Mouse (Mus musculus) forebrain, postnatal 0 days (tissue): ENCODE measurements around the gene Gnb4. TPM values are rescaled to one million over a fixed set of nuclear protein-coding genes. Genes with fewer than 3 reads are reported as not detected.

Experiments used
- ATAC-seq: fragments of 200-750 bp; cut with Nextera tagmentation; 2 replicates; pipeline ENCODE4 v1.8.0; 2017; ENCODE audit warnings: mild to moderate bottlenecking, moderate library complexity
- DNase-seq: peaks from one replicate; pipeline ENCODE4 v3.0.0-alpha.2; 2015
- H3K27ac ChIP-seq: fragments of 300-500 bp; sonication (generic); 2 replicates; pipeline ENCODE4 v1.5.1; 2014; ENCODE audit warnings: low read depth, mild to moderate bottlenecking, antibody characterized with exemption, low read length, moderate library complexity, mixed read lengths
- H3K27me3 ChIP-seq: fragments of 300-500 bp; sonication (generic); 2 replicates; pipeline ENCODE4 v1.6.1; 2014; ENCODE audit warnings: mild to moderate bottlenecking, low read length, mixed read lengths; ENCODE audit not compliant: insufficient read depth
- H3K36me3 ChIP-seq: fragments of 300-500 bp; sonication (generic); 2 replicates; pipeline ENCODE4 v1.6.1; 2014; ENCODE audit warnings: mild to moderate bottlenecking, moderate library complexity; ENCODE audit not compliant: insufficient read depth
- H3K4me1 ChIP-seq: fragments of 300-500 bp; sonication (generic); 2 replicates; pipeline ENCODE4 v1.6.1; 2014; ENCODE audit warnings: antibody characterized with exemption; ENCODE audit not compliant: insufficient read depth
- H3K4me2 ChIP-seq: fragments of 300-500 bp; sonication (generic); 2 replicates; pipeline ENCODE4 v1.6.1; 2014; ENCODE audit warnings: low read depth, mild to moderate bottlenecking, moderate library complexity
- H3K4me3 ChIP-seq: fragments of 300-500 bp; sonication (generic); 2 replicates; pipeline ENCODE4 v1.5.1; 2014; ENCODE audit warnings: low read depth, low read length, mixed read lengths
- H3K9ac ChIP-seq: fragments of 300-500 bp; sonication (generic); 2 replicates; pipeline ENCODE4 v1.6.1; 2014; ENCODE audit warnings: mild to moderate bottlenecking
- H3K9me3 ChIP-seq: fragments of 300-500 bp; sonication (generic); 2 replicates; pipeline ENCODE4 v1.6.1; 2016; ENCODE audit warnings: low read length
- CTCF ChIP-seq: sonication (generic); IDR thresholded peaks from 2 replicates; pipeline ENCODE4 v1.5.1; 2016; ENCODE audit warnings: antibody characterized with exemption, control low read depth, low read depth
- WGBS: fragments of 180-500 bp; shearing (Covaris S2); extraction: QIAGEN DNeasy Blood & Tissue Kit; methylation state at CpG from one replicate; pipeline ENCODE4 v1.1.7; 2014; 5-methylcytosine and 5-hydroxymethylcytosine counted together
- polyA plus RNA-seq: library from polyadenylated mRNA; unstranded; fragments of >200 nt; fragmentation: Nextera tagmentation; extraction: Ambion mirVana; gene quantifications from 2 replicates; pipeline ENCODE4 v1.2.1, GENCODE M21; 2015
- total RNA-seq: library from RNA; depleted of rRNA; stranded (reverse); fragments of >200 nt; gene quantifications from 2 replicates; pipeline ENCODE4 v1.2.3, GENCODE M21; 2014

Gene Gnb4
- total and polyA plus RNA-seq, 2 experiments from 2014 or later = 135 to 136 TPM

DNA sequence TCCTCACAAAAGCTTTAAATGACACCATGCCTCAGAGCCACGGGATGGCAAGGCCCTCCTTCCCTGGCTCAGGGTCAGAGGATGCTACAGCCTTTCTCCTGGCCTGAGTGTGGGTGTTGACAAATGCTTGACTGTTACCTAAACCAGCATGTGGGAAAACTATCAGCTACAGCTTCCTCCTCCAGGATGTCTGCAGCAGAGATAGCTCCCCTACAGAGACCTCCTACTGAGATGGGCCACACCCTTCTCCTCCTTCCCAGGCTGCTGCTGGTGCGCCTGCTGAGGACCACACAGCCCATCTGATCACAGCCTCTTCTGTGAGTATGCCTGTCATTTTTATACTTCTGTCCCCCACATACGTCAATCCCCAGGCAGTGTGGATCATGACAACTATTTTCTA is 17.1 kb downstream of the Gnb4 start:
- WGBS = 63% methylated on average over 3 of the region's 3 CpGs
- Histone ChIP-seq H3K9ac (no peak overlapping the region), H3K27ac (no peak overlapping the region), H3K27me3 (no peaks in the 10 kb centered on the region), H3K4me2 (no peak overlapping the region), H3K9me3 (no peaks in the 10 kb centered on the region), H3K36me3 (no peaks in the 10 kb centered on the region), H3K4me1 (no peaks in the 10 kb centered on the region), H3K4me3 (no peak overlapping the region)
- DNase-seq (no peak), ATAC-seq (no peak)
- TF ChIP-seq CTCF = no peak

DNA sequence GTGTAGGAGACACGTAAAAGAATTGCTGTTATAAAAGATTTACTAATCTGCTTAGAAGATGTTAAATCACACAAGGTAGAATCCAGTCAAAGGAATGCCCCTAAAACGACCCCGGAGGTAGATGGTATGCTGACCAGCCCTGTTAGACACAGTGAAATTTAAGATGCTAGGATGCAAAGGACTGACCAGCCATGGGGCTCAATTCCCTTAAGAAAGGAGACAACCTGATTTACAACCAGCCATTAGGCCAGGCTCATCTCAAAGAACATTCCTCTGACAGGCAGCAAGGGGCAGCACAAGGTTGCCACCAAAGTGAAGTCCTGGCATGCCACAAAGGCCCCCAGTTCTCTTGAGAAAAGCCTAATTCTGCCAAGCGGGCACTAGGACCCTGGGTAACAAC is 21.3 kb downstream of the Gnb4 start:
- 88% methylated on average over 4 of the region's 4 CpGs for WGBS
- TF ChIP-seq CTCF = no peak
- H3K36me3 ChIP-seq = peaks cover 10% of the 10 kb centered on the region; the same call in 1 of the 2 replicates

GRCm38 (mm10) chr3:32586274-32586673 is 30.1 kb downstream of the Gnb4 start:
- Histone ChIP-seq H3K9ac (no peak overlapping the region), H3K36me3 (peaks cover 63% of the 10 kb centered on the region), H3K4me1 (no peaks in the 10 kb centered on the region), H3K27me3 (no peaks in the 10 kb centered on the region), H3K9me3 (no peaks in the 10 kb centered on the region), H3K27ac (no peak overlapping the region), H3K4me3 (no peak overlapping the region), H3K4me2 (no peak overlapping the region)
- DNase-seq (no peak), ATAC-seq (0 out of 2 replicates have a peak, but pooled peaks have one; percentile 49)
- WGBS = 96% methylated on average over 3 of the region's 3 CpGs
- peak; percentile 10; the same call in 1 of the 2 replicates for TF ChIP-seq CTCF

More for the DNA sequence above, 21.3 kb downstream of the Gnb4 start:
- H3K9me3 ChIP-seq = no peaks in the 10 kb centered on the region
- no peaks in the 10 kb centered on the region for H3K4me1 ChIP-seq
- H3K4me3 ChIP-seq = no peak overlapping the region
- DNase-seq = no peak
- no peak overlapping the region for H3K4me2 ChIP-seq
- no peaks in the 10 kb centered on the region for H3K27me3 ChIP-seq
- ATAC-seq = no peak
- H3K27ac ChIP-seq = no peak overlapping the region
- H3K9ac ChIP-seq = no peak overlapping the region

GRCm38 (mm10) chr3:32583489-32583888 is 32.9 kb downstream of the Gnb4 start:
- ATAC-seq (peak; percentile 40; the same call in 1 of the 2 replicates), DNase-seq (no peak)
- Histone ChIP-seq H3K4me1 (no peaks in the 10 kb centered on the region), H3K9me3 (no peaks in the 10 kb centered on the region), H3K9ac (no peak overlapping the region), H3K36me3 (peaks cover 42% of the 10 kb centered on the region), H3K4me3 (no peak overlapping the region), H3K27me3 (no peaks in the 10 kb centered on the region), H3K4me2 (no peak overlapping the region), H3K27ac (no peak overlapping the region)
- no peak for TF ChIP-seq CTCF
- WGBS = 74% methylated on average over 4 of the region's 4 CpGs

DNA sequence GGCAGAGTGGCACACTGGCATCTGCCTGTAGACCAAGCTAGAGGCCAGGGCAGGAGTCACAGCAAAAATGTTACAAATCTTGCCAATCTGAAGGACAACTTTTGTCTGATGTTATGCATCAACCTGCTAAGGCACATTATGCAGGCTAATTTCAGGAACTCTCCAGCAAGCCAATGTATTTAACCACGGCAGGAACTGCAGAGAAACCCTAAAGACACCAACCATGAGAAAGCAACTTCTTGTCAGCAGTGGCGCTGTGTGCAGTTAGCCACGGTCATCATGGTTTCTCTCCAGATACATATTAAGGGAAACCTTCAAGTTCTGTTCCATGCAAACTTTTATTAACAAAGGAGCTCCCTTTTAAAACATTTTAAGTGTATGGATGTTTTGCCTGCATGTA is 34.5 kb downstream of the Gnb4 start:
- Histone ChIP-seq H3K27ac (no peak overlapping the region), H3K9ac (no peak overlapping the region), H3K36me3 (peaks cover 40% of the 10 kb centered on the region), H3K4me1 (no peaks in the 10 kb centered on the region), H3K27me3 (no peaks in the 10 kb centered on the region), H3K4me3 (no peak overlapping the region), H3K4me2 (no peak overlapping the region), H3K9me3 (no peaks in the 10 kb centered on the region)
- ATAC-seq = no peak
- no peak for TF ChIP-seq CTCF
- DNase-seq = no peak
- 93% methylated on average over 3 of the region's 3 CpGs for WGBS

- Histone ChIP-seq H3K4me1 (no peaks in the 10 kb centered on the region), H3K9ac (no peak overlapping the region), H3K36me3 (peaks cover 49% of the 10 kb centered on the region), H3K27ac (no peak overlapping the region), H3K4me3 (no peak overlapping the region), H3K27me3 (no peaks in the 10 kb centered on the region), H3K9me3 (no peaks in the 10 kb centered on the region), H3K4me2 (no peak overlapping the region)
- 82% methylated on average over 3 of the region's 3 CpGs for WGBS
- DNase-seq (no peak), ATAC-seq (no peak)
- no peak for TF ChIP-seq CTCF
Observed at GRCm38 (mm10) chr3:32580738-32581137, 35.6 kb downstream of the Gnb4 start.

DNA sequence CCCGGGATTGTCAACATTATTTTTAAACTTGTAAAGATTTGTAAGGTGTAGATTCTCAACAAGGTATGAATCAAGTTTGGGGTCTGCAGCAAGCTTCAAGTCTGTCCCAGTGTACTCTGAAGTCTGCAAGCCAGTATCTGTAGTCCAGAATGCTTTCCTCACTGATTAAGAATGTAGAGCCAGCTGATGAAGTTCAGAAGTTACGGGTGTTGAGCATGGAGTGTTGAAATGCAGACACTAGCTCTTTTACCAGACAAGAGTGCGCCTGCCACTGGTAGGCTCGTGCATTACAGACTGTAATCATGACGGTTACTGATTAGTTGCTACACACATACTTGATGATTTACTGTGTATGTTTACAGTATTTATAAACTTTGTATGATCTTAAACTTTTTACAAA is 37.6 kb downstream of the Gnb4 start:
- TF ChIP-seq CTCF = peak; percentile 16; the same call in 1 of the 2 replicates
- Histone ChIP-seq H3K9ac (no peak overlapping the region), H3K9me3 (no peaks in the 10 kb centered on the region), H3K4me1 (no peaks in the 10 kb centered on the region), H3K4me3 (no peak overlapping the region), H3K4me2 (no peak overlapping the region), H3K27ac (no peak overlapping the region), H3K36me3 (peaks cover 53% of the 10 kb centered on the region), H3K27me3 (no peaks in the 10 kb centered on the region)
- WGBS = 88% methylated on average over 5 of the region's 5 CpGs
- DNase-seq = no peak
- ATAC-seq = no peak

DNA sequence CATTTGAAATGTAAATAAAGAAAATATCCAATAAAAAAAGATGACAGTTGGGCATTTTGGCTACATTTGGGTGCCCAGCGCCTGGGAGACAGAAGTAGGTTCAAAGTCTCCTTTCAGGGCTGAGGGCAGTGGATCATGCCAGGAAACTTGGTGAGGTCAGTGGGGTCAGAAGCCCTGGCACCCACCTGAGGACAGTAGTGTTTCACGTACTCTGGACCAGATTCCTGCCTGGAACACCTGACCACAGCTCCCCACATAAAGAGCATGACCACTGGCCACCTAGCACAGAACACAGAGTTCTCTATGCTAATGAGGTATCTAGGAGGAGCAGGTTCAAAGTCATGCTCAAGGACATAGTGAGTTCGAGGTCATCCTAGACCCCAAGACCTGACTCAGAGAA is 41.2 kb downstream of the Gnb4 start:
- peaks cover 43% of the 10 kb centered on the region for H3K36me3 ChIP-seq
- no peak for ATAC-seq
- no peaks in the 10 kb centered on the region for H3K27me3 ChIP-seq
- no peak overlapping the region for H3K27ac ChIP-seq
- no peak for DNase-seq
- no peaks in the 10 kb centered on the region for H3K9me3 ChIP-seq
- H3K4me1 ChIP-seq = no peaks in the 10 kb centered on the region
- no peak overlapping the region for H3K9ac ChIP-seq
- 95% methylated on average over 3 of the region's 3 CpGs for WGBS
- no peak overlapping the region for H3K4me2 ChIP-seq
- no peak for TF ChIP-seq CTCF
- no peak overlapping the region for H3K4me3 ChIP-seq
